Mouse (Mus musculus): ENCODE results near the gene Gm37240.

Gene Gm37240

GRCm38 (mm10) chr3:84542450-84542849 is 1344.9 kb downstream of the Gm37240 start:
- peak; percentile 71 for DNase-seq

GRCm38 (mm10) chr3:84541881-84542280 is 1345.4 kb downstream of the Gm37240 start:
- DNase-seq: no peak

- no peak for DNase-seq
Observed at GRCm38 (mm10) chr3:84540640-84541039, 1346.7 kb downstream of the Gm37240 start.

GRCm38 (mm10) chr3:84536987-84537386 is 1350.3 kb downstream of the Gm37240 start:
- no peak for DNase-seq

- DNase-seq: no peak
Observed at GRCm38 (mm10) chr3:84533227-84533626, 1354.1 kb downstream of the Gm37240 start.

- no peak for DNase-seq
Observed at GRCm38 (mm10) chr3:84529021-84529420, 1358.3 kb downstream of the Gm37240 start.

GRCm38 (mm10) chr3:84524952-84525351 is 1362.4 kb downstream of the Gm37240 start:
- no peak for DNase-seq

GRCm38 (mm10) chr3:84516163-84516562 is 1371.2 kb downstream of the Gm37240 start:
- no peak for DNase-seq

GRCm38 (mm10) chr3:84512774-84513515 is 1374.4 kb downstream of the Gm37240 start:
- DNase-seq: no peak

GRCm38 (mm10) chr3:84505193-84505592 is 1382.1 kb downstream of the Gm37240 start:
- no peak for DNase-seq

GRCm38 (mm10) chr3:84504291-84504690 is 1383.0 kb downstream of the Gm37240 start:
- DNase-seq: no peak

GRCm38 (mm10) chr3:84502101-84502500 is 1385.2 kb downstream of the Gm37240 start:
- DNase-seq: no peak

GRCm38 (mm10) chr3:84500491-84500890 is 1386.8 kb downstream of the Gm37240 start:
- DNase-seq: no peak

GRCm38 (mm10) chr3:84497718-84498117 is 1389.6 kb downstream of the Gm37240 start:
- DNase-seq: no peak

- DNase-seq: no peak
Observed at GRCm38 (mm10) chr3:84492657-84493056, 1394.7 kb downstream of the Gm37240 start.

- no peak for DNase-seq
Observed at GRCm38 (mm10) chr3:84492148-84492547, 1395.2 kb downstream of the Gm37240 start.

- DNase-seq: no peak
Observed at GRCm38 (mm10) chr3:84488716-84489115, 1398.6 kb downstream of the Gm37240 start.

GRCm38 (mm10) chr3:84484891-84485290 is 1402.4 kb downstream of the Gm37240 start:
- DNase-seq: no peak

- DNase-seq: no peak
Observed at GRCm38 (mm10) chr3:84484333-84484732, 1403.0 kb downstream of the Gm37240 start.

GRCm38 (mm10) chr3:84482121-84482520 is 1405.2 kb downstream of the Gm37240 start:
- DNase-seq: no peak

GRCm38 (mm10) chr3:84481104-84481503 is 1406.2 kb downstream of the Gm37240 start:
- DNase-seq: peak; percentile 41

- peak; percentile 77 for DNase-seq
Observed at GRCm38 (mm10) chr3:84480006-84480897, 1407.1 kb downstream of the Gm37240 start, which contains the start of gene Fhdc1. Gene Fhdc1, minus strand, starts transcription at chr3:84480429.

- peak; percentile 63 for DNase-seq
Observed at GRCm38 (mm10) chr3:84479293-84480005, 1407.9 kb downstream of the Gm37240 start.
